Mouse (Mus musculus) thymus, adult 18-20 months (tissue): ENCODE data around the gene Mfsd4b2.
"Not testable (repeated sequence)": the region's sequence is repeated elsewhere in the genome, so short reads cannot be mapped to it uniquely, and the experiment has no call there.

Experiments used
- DNase-seq, 2 experiments: peaks; one replicate each; pipeline ENCODE4 v3.0.0; 2022; ENCODE audit warnings: mixed read lengths in 2 of 2

Gene Mfsd4b2

DNA sequence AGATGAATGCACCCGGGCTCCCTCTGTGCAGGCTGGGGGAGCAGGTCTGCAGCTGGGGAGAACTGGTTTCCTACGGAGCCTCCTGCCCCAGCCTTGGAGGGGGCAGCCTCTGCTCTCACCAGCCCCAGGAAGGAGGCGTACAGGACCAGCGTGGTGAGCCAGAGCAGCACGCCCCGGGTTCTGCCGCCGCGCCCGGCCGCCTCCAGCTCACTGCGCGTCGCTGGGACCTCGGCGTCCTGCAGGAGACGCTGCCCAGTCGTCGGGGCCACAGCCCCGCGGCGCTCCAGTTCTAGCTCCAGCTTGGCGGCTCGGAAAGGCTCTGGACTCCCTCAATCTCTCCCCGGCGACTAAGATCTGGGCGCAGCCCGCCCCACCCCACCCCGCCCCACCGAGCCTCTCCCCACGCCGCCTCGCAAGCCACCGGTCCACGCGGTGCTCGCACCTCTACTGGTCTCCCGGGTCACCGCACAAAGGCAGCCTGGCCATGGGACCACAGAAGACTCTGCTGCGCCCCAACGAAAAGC lies at the start of gene Mfsd4b2:
TSS of gene Mfsd4b2 (minus strand) at position 308 of the 524 bp plus-strand sequence.
- no peak for DNase-seq

DNA sequence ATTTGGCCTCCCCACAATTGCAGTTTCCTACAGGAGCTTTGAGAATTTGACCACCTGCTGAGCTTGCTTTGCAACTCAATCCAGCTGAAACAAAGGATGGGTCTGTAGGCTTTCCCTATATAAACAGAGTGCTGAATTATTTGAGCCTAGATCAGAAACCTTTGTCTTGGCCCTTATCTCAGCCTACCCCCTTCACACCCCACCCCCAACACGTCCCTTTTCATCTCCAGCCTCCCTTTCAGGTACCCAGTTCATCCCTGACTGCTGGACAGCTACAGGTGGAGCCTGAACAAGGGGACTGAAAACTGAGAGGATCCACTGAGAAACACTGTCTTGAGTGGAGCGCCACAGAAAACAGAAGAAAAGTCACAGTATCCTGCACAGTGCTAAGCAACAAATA lies 49.0 kb upstream of the Mfsd4b2 start:
- no peak for DNase-seq

DNA sequence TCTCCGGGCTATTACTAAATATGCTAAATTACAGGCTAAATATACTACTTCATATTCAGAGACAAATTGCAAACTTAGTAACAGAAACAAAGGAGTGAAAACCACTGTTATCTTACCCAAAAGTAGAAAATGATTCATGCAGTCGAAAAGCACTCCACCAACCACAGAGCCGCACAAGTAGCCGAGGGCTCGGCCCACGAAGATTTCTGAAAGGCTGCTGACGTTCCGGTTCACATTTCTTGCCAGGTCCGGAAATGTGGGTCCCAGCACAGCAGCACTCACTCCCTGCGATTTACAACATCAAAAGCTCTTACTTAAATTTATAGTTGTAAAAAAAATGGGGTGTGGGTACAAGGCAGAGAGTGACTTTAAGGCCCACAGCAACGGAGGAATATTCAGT lies 48.3 kb upstream of the Mfsd4b2 start:
- no peak for DNase-seq

- DNase-seq = no peak
These were observed 40.8 kb upstream of the Mfsd4b2 start for GRCm38 (mm10) chr10:39967512-39967911.

DNA sequence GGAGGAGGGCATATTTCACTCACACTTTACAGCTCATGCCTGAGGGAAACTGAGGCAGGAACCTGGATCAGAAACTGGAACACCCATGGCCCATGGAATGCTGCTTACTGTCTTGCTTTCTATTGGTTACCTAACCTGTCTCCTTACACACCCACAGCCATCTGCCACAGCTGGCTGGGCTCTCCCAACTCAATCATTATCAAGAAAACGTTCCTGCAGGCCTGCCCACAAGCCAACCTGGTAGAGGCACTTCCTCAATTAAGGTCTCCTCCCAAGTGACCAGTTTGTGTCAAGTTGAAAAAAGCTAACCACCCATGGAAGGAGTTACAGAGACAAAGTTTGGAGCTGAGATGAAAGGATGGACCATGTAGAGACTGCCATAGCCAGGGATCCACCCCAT lies 35.2 kb upstream of the Mfsd4b2 start:
- DNase-seq = no peak

GRCm38 (mm10) chr10:39960441-39960822 lies 33.7 kb upstream of the Mfsd4b2 start:
- peak in 1 of 2 experiments; percentile 11 for DNase-seq

- peak; percentile 91 to 94 for DNase-seq
These were observed 33.2 kb upstream of the Mfsd4b2 start, which contains the start of gene Mfsd4b3 for GRCm38 (mm10) chr10:39959761-39960440. Gene Mfsd4b3 (minus strand): TSS chr10:39960153.

GRCm38 (mm10) chr10:39958266-39958665 lies 31.5 kb upstream of the Mfsd4b2 start:
- no peak for DNase-seq

DNA sequence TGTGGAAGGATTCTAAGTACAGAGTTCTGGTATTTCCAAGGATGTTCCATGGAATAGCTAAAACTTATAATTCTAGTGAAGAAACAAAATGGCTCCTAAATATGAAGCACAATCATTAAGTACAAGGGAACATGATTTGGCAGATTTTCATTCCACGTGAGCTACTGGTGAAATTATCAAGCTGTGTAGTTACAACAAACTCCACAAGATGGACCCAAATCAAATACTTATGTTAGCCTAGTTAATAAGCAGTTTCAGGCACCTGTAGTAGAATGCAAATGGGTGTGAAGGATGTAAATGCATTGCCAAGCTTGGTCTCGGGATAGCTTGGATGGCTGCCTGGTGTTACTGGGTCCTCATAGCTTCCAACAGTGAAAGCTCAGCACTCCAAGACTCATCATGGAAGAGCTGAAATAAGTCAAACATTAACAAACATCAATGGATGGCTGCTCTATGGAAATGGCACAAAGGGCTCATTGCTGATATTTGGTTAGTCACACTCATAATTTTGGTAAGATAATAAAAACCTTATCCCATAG lies 29.7 kb upstream of the Mfsd4b2 start:
- DNase-seq = no peak

DNA sequence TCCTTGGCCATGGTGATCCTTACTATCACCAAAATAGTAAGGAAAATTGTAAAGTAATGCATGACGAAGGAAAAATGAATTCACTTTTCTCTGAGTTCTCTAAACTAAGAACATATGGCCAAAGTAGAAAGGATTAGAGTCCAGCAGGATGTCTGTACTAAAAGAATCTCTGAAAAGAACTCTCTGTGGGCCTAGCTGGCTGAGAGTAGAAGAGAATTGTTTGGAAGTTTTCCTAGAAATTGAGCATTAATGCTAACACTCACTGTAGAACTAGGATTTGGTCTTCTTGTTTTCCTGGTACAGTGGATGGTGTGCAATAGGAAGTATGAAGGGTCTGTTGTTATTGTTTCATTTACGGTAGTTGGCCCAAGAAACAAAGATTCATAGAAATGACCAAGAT lies 28.4 kb upstream of the Mfsd4b2 start:
- DNase-seq = no peak

DNA sequence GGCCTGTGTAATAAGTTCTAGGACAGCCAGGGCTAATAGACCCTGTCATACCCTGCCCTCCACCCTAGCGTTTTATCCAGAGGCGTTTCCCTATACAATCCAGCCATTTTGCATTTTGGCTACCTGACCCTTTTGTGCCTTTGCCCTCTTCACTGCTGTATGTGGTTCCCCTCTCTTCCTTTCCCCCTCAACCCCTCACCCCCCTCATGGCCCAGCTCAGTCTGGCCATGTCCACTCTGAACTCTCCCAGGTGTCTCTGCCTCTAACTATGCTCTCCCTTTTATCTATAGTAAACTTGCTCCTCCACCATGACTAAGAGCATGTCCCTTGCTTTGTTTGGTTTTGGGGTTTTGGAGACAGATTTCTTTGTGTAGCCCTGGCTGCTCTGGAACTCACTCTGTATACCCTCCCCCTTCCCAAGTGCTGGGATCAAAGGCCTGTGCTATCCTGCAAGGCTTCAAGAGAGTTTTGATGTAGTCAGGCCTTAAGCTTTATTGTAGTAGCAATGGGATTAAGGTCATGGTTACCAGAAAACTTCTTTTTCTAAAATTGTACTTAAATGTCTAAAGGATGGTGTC lies 22.7 kb upstream of the Mfsd4b2 start:
- no peak for DNase-seq

DNA sequence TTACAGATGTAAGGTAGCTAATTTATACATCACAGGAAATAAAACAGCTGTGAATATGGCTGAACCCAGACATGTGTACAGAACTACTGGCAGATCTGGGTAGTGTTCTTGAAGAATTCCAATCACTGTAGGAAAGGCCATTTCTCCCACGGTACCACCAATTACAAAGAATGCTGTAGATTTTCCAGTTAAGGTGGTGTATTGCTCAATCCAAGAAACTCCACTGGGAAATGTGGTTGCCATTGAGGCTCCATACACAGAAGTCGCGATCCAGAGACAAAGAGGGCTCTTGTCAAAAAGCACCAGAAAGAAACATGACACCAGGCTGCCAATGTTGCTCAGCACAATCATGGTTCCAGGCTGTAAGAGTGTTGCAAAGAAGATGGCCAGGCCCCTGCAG lies 20.5 kb upstream of the Mfsd4b2 start:
- DNase-seq = not testable (repeated sequence)

- DNase-seq = no peak
These were observed 9.8 kb upstream of the Mfsd4b2 start for GRCm38 (mm10) chr10:39936553-39936952.

DNA sequence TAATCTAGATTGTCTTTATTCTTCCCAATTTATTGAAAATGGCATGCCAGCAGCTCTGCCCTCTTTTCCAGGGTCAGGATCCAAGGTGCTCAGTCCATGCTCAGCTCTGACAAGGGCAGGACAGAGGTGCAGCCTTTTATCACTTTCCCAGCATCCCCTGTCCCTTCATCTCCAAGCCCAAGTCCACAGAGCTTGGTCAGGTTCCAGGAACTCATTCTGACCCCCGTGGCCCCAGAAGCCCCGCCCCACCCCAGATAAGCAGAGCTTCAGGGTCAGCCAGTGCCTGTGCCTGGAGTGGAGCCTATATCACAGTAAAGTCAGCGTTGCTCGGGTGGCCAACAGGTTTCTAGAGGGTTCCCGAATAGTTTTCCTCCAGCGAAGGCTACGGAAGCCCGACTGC lies 2.2 kb downstream of the Mfsd4b2 start:
- not testable (repeated sequence) for DNase-seq

DNA sequence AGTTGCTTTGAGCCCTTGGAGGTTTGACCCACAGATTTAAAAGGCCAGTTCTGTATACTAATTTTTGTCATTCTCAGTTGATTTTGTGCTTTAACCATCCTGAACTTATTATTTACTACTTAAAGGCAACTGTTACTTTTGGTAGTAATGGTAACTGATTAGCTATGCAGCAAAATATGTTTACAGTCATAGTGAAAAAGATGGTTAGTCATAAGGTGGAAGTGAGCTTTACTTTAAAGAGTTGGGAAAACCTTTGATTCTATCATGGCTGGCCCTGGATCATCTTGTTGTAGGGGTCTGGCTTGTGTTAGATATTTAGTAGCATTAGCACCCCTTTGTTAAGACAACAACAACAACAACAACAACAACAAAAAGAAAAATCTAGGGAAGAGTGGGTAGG lies 14.1 kb downstream of the Mfsd4b2 start:
- no peak for DNase-seq

GRCm38 (mm10) chr10:39908768-39909441 lies 17.8 kb downstream of the Mfsd4b2 start:
- no peak for DNase-seq

DNA sequence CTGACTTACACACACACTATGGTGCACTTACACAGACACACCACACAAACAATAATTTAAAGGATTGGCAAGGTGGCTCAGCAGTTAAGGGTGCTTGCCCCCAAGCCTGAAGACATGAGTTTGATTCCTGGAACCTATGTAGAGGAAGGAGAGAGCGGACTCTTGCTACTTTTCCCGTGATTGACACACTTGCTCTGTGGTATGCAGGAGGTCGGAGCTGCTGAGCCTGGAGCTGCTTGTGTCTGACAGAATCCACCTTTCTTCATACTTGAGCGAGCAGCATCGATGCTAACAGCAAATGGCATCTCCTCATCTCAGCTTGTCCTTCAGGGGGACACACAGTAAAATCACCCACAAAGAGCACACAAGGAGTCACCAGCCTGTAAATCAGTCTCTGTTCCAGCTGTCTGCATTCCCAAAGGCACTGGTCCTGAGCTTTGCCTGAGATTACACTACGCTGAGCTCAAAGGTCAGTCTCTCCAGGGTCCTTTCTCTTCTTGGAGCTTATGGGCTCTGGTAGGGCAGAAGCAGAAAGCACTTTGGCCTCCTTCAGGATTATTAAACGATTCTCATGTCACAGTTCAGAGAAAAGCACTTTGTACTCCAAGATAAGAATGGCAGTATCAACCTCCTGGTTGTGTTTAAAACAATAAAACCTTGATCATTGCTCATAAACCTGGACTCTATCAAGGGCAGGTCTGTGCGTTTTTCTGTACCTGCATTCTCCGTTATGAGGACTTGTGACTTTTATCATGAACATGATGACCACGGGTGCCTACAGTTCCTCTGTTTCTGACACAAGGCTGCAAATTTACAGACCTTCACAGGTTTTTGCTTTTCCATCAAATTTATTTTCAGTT lies 19.7 kb downstream of the Mfsd4b2 start:
- no peak for DNase-seq

- no peak for DNase-seq
These were observed 22.5 kb downstream of the Mfsd4b2 start for GRCm38 (mm10) chr10:39904191-39904590.

- DNase-seq = peak; percentile 66 to 73
These were observed 27.8 kb downstream of the Mfsd4b2 start, which contains the start of gene Mfsd4b4 for GRCm38 (mm10) chr10:39898874-39899371. Gene Mfsd4b4 (minus strand): TSS chr10:39899238.

GRCm38 (mm10) chr10:39896503-39896902 lies 30.2 kb downstream of the Mfsd4b2 start:
- no peak for DNase-seq

DNA sequence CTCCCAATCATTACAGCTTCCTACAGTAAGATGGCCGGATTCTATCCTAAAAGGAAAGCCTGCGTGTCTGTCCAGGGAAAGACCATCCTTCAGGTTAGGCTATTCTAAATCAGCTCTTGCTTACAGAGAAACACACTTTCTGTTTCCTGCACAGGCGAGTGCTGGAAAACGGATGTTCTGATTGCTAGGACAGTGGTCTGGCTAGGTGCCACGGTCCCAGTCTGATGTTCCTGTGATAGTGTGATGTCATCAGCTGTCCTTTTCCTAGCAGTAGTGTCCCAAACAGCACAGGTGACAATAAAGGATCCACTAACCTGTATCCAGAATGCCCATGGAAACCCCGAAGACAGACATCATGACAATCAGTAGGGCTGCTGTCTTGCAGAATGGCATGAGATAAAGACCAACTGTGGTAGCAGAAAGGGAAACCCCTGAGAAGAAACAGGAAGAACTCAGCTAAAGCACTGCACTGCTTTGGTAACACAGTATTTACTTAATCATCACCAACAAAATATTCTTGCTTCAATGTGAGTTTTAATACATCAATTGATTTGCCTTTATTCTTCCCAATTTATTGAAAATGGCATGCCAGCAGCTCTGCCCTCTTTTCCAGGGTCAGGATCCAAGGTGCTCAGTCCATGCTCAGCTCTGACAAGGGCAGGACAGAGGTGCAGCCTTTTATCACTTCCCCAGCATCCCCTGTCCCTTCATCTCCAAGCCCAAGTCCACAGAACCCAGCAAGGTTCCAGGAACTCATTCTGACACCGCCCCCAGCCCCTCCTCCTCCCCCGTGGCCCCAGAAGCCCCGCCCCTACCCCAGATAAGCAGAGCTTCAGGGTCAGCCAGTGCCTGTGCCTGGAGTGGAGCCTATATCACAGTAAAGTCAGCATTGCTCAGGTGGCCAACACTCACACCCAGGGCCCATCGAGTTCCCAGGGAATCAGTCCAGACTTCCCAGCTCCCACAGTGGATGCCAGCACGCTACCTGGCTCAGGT lies 32.7 kb downstream of the Mfsd4b2 start:
- no peak for DNase-seq
